Mouse (Mus musculus) adrenal gland, adult 18-20 months (tissue): Measurements from ENCODE around the gene Bhlhe41. TPM values are rescaled to one million over a fixed set of nuclear protein-coding genes. Genes with fewer than 3 reads are reported as not detected.

Experiments used
- DNase-seq, 2 experiments: peaks; one replicate each; pipeline ENCODE4 v3.0.0; 2021 to 2022; ENCODE audit warnings: low spot score in 2 of 2
- total RNA-seq, 2 experiments: library from RNA; stranded (reverse); gene quantifications; 1 replicate in 1 of 2; 2 replicates in 1 of 2; pipeline ENCODE4 v1.2.3; 2021

The Bhlhe41 gene
- total RNA-seq, 2 experiments from 2014 or later = 14.9 to 19.6 TPM

GRCm38 (mm10) chr6:145873354-145873753 lies 8.0 kb upstream of the Bhlhe41 start:
- DNase-seq = no peak

- DNase-seq = no peak
Measured at GRCm38 (mm10) chr6:145872010-145872409, 6.7 kb upstream of the Bhlhe41 start.

- no peak for DNase-seq
Measured at GRCm38 (mm10) chr6:145870991-145871390, 5.6 kb upstream of the Bhlhe41 start.

- no peak for DNase-seq
Measured at GRCm38 (mm10) chr6:145867111-145867510, 1.8 kb upstream of the Bhlhe41 start.

- peak; percentile 89 to 92 for DNase-seq
Measured at GRCm38 (mm10) chr6:145865886-145866851, 811 bp upstream of the Bhlhe41 start.

- DNase-seq = no peak
Measured at GRCm38 (mm10) chr6:145864171-145864570, 1.2 kb downstream of the Bhlhe41 start.

- peak; percentile 65 to 73 for DNase-seq
Measured at GRCm38 (mm10) chr6:145863065-145863971, 2.0 kb downstream of the Bhlhe41 start.

- no peak for DNase-seq
Measured at GRCm38 (mm10) chr6:145862739-145863064, 2.7 kb downstream of the Bhlhe41 start.

- no peak for DNase-seq
Measured at GRCm38 (mm10) chr6:145862321-145862720, 3.0 kb downstream of the Bhlhe41 start.

- DNase-seq = no peak
Measured at GRCm38 (mm10) chr6:145861462-145862227, 3.7 kb downstream of the Bhlhe41 start.

GRCm38 (mm10) chr6:145860350-145860749 lies 5.0 kb downstream of the Bhlhe41 start:
- no peak for DNase-seq

- DNase-seq = no peak
Measured at GRCm38 (mm10) chr6:145858414-145858813, 6.9 kb downstream of the Bhlhe41 start.

- DNase-seq = peak in 1 of 2 experiments; percentile 33
Measured at GRCm38 (mm10) chr6:145857428-145857827, 7.9 kb downstream of the Bhlhe41 start.

- DNase-seq = peak; percentile 98 to 100
Measured at GRCm38 (mm10) chr6:145855720-145856551, 9.4 kb downstream of the Bhlhe41 start.

GRCm38 (mm10) chr6:145854756-145855155 lies 10.6 kb downstream of the Bhlhe41 start:
- no peak for DNase-seq

GRCm38 (mm10) chr6:145853356-145854079 lies 11.8 kb downstream of the Bhlhe41 start:
- no peak for DNase-seq

- DNase-seq = no peak
Measured at GRCm38 (mm10) chr6:145852708-145853107, 12.7 kb downstream of the Bhlhe41 start.

GRCm38 (mm10) chr6:145851956-145852355 lies 13.4 kb downstream of the Bhlhe41 start:
- DNase-seq = no peak

GRCm38 (mm10) chr6:145850789-145851188 lies 14.6 kb downstream of the Bhlhe41 start:
- no peak for DNase-seq
